ENCODE assay signal across 8 mouse cellular contexts in genomic region chr11:121353326-121354090, GRCm38 (mm10). TPM values are rescaled to one million over a fixed set of nuclear protein-coding genes. Genes with fewer than 3 reads are reported as not detected.
DNase-seq lines count a peak whose midpoint lies in the region; ATAC-seq and TF ChIP-seq lines count a peak whose summit lies in the region.

No protein-coding gene starts in this region.

- TF ChIP-seq CTCF in lung, embryonic 14.5 days (IDR thresholded peaks at IDR 0.05; ENCODE audit: low read depth), result no peak
- TF ChIP-seq CTCF in olfactory bulb, adult 2 months (IDR thresholded peaks at IDR 0.05; ENCODE audit: insufficient read depth, low read depth, low read length), result no peak

- peak overlapping the region; percentile 99 for H3K4me3 ChIP-seq in heart, embryonic 12.5 days
- peak overlapping the region; percentile 84 for H3K4me3 ChIP-seq in kidney, embryonic 15.5 days (replicated peaks)
- H3K4me3 ChIP-seq in lung, embryonic 14.5 days (ENCODE audit: low read depth, low read length), result peak overlapping the region; percentile 97
- H3K4me3 ChIP-seq in olfactory bulb, adult 2 months (ENCODE audit: insufficient read depth, low read depth, low read length), result peak overlapping the region; percentile 89

- H3K9ac ChIP-seq in heart, embryonic 12.5 days, result peak overlapping the region; percentile 96
- H3K9ac ChIP-seq in kidney, embryonic 15.5 days, result peak overlapping the region; percentile 95
- peak overlapping the region; percentile 98 for H3K9ac ChIP-seq in lung, embryonic 14.5 days

- no peaks in the 10 kb centered on the region for H3K9me3 ChIP-seq in heart, embryonic 12.5 days (replicated peaks)
- no peaks in the 10 kb centered on the region for H3K9me3 ChIP-seq in kidney, embryonic 15.5 days (replicated peaks)
- no peaks in the 10 kb centered on the region for H3K9me3 ChIP-seq in lung, embryonic 14.5 days (ENCODE audit: low read depth, low read length)

- DNase-seq in 416B (ENCODE audit: low read depth), result peak; percentile 56
- DNase-seq in MN1 (ENCODE audit: low spot score), result peak; percentile 72
- DNase-seq in cerebellum, postnatal 25 days, result peak; percentile 38 to 54
- DNase-seq in lung, embryonic 14.5 days, result peak; percentile 34
- peak; percentile 72 for DNase-seq in thymus, postnatal 4 days

- peak overlapping the region; percentile 99 for H3K4me2 ChIP-seq in heart, embryonic 12.5 days
- peak overlapping the region; percentile 86 for H3K4me2 ChIP-seq in kidney, embryonic 15.5 days
- peak overlapping the region; percentile 94 for H3K4me2 ChIP-seq in lung, embryonic 14.5 days

- TF ChIP-seq POLR2A in olfactory bulb, adult 2 months (IDR thresholded peaks at IDR 0.05; ENCODE audit: insufficient read depth, low read depth, low read length), result no peak

- WGBS in heart, embryonic 12.5 days, result 2% methylated on average over 39 of the region's 41 CpGs
- 3% methylated on average over 41 of the region's 41 CpGs for WGBS in kidney, embryonic 15.5 days
- 3% methylated on average over 41 of the region's 41 CpGs for WGBS in lung, embryonic 14.5 days
- WGBS in olfactory bulb, adult 2 months, result 2% methylated on average over 41 of the region's 41 CpGs

- H3K27ac ChIP-seq in heart, embryonic 12.5 days (ENCODE audit: poor library complexity, severe bottlenecking), result peak overlapping the region; percentile 85
- peak overlapping the region; percentile 86 for H3K27ac ChIP-seq in kidney, embryonic 15.5 days
- peak overlapping the region; percentile 84 for H3K27ac ChIP-seq in lung, embryonic 14.5 days (ENCODE audit: low read depth)
- peak overlapping the region; percentile 84 for H3K27ac ChIP-seq in olfactory bulb, adult 2 months (ENCODE audit: insufficient read depth, low read depth, low read length)

- H3K4me1 ChIP-seq in heart, embryonic 12.5 days (replicated peaks), result peaks cover 21% of the 10 kb centered on the region
- peaks cover 23% of the 10 kb centered on the region for H3K4me1 ChIP-seq in kidney, embryonic 15.5 days
- peaks cover 8% of the 10 kb centered on the region; the same call in 1 of the 2 replicates for H3K4me1 ChIP-seq in lung, embryonic 14.5 days (ENCODE audit: insufficient read depth)
- H3K4me1 ChIP-seq in olfactory bulb, adult 2 months (ENCODE audit: control insufficient read depth, insufficient read depth, low read length), result peaks cover 2% of the 10 kb centered on the region; the same call in 1 of the 2 replicates

- no peaks in the 10 kb centered on the region for H3K27me3 ChIP-seq in heart, embryonic 12.5 days (replicated peaks)
- no peaks in the 10 kb centered on the region for H3K27me3 ChIP-seq in kidney, embryonic 15.5 days
- H3K27me3 ChIP-seq in lung, embryonic 14.5 days (ENCODE audit: insufficient read depth, low read length), result no peaks in the 10 kb centered on the region

- peaks cover 19% of the 10 kb centered on the region for H3K36me3 ChIP-seq in heart, embryonic 12.5 days
- peaks cover 18% of the 10 kb centered on the region for H3K36me3 ChIP-seq in kidney, embryonic 15.5 days
- H3K36me3 ChIP-seq in lung, embryonic 14.5 days (ENCODE audit: insufficient read depth), result 0 out of 2 replicates have a peak, but pooled peaks cover 9% of the 10 kb centered on the region

- peak; percentile 53; the same call in 1 of the 2 replicates for ATAC-seq in heart, embryonic 12.5 days (ENCODE audit: insufficient number of reproducible peaks, low FRiP score)
- ATAC-seq in kidney, embryonic 15.5 days (replicated peaks; ENCODE audit: low FRiP score), result no peak; the same call in 1 of the 2 replicates
- 0 out of 2 replicates have a peak, but pooled peaks have one; percentile 5 for ATAC-seq in lung, embryonic 14.5 days (ENCODE audit: insufficient read depth)

RNA-seq across cellular contexts. Expression of gene Wdr45b, which starts 0.7 kb away (rescaled TPM):
- polyA plus RNA-seq in heart, embryonic 12.5 days (2016; fragmentation: Nextera tagmentation; extraction: Ambion mirVana), result 69.9 and 71.2 TPM in 2 replicates
- polyA plus RNA-seq in kidney, embryonic 15.5 days (2015; fragmentation: Nextera tagmentation; extraction: Ambion mirVana), result 87.5 and 90.5 TPM in 2 replicates
- 110 and 111 TPM in 2 replicates for polyA plus RNA-seq in lung, embryonic 14.5 days (2014; fragmentation: Nextera tagmentation; extraction: Ambion mirVana)
- polyA plus RNA-seq in olfactory bulb, adult 2 months (2012; ENCODE audit: insufficient read depth, insufficient read length, low replicate concordance, missing spikeins), result not detected in 2 replicates

RNA-seq across cellular contexts. Expression of gene Rab40b, which starts 34.5 kb away (rescaled TPM):
- polyA plus RNA-seq in heart, embryonic 12.5 days (2016; fragmentation: Nextera tagmentation; extraction: Ambion mirVana), result 3.8 and 4.4 TPM in 2 replicates
- polyA plus RNA-seq in kidney, embryonic 15.5 days (2015; fragmentation: Nextera tagmentation; extraction: Ambion mirVana), result 5.5 and 6.8 TPM in 2 replicates
- 3.0 and 4.7 TPM in 2 replicates for polyA plus RNA-seq in lung, embryonic 14.5 days (2014; fragmentation: Nextera tagmentation; extraction: Ambion mirVana)
- polyA plus RNA-seq in olfactory bulb, adult 2 months (2012; ENCODE audit: insufficient read depth, insufficient read length, low replicate concordance, missing spikeins), result not detected in 2 replicates
